Mouse (Mus musculus) erythroblast, adult 5-6 weeks (primary cell): ENCODE data around the gene Hexdc. TPM values are rescaled to one million over a fixed set of nuclear protein-coding genes. Genes with fewer than 3 reads are reported as not detected.

Experiments
- total RNA-seq, 2 experiments: library from RNA; stranded (forward) in 1 of 2; stranded (reverse) in 1 of 2; fragments of 150-400 nt in 1 of 2; fragments of 200-764, 138-1000 nt in 1 of 2; gene quantifications; 2 replicates each; pipeline versions ENCODE4 v1.2.3 to v1.2.4; 2015 to 2017; ENCODE audit warnings: low replicate concordance in 2 of 2

Hexdc gene
- total RNA-seq, 2 experiments from 2014 or later: 0.51 to 6.9 TPM

Other genes starting within 250 kb of the Hexdc start
- 70.3 and 83.2 TPM in 2 replicates for gene Csnk1d, start 213.1 kb upstream of the Hexdc start, total RNA-seq (2015; ENCODE audit: low replicate concordance)
- 121 and 148 TPM in 2 replicates for gene Csnk1d, start 213.1 kb upstream of the Hexdc start, total RNA-seq (2017; ENCODE audit: low replicate concordance)
- 5.9 TPM in 1 of 2 replicates, not detected in the other for gene Cd7, start 165.0 kb upstream of the Hexdc start, total RNA-seq (2015; ENCODE audit: low replicate concordance)
- 4.8 TPM in 1 of 2 replicates, not detected in the other for gene Cd7, start 165.0 kb upstream of the Hexdc start, total RNA-seq (2017; ENCODE audit: low replicate concordance)
- gene Sectm1b, start 140.9 kb upstream of the Hexdc start, total RNA-seq (2015; ENCODE audit: low replicate concordance): not detected in 2 replicates
- gene Sectm1b, start 140.9 kb upstream of the Hexdc start, total RNA-seq (2017; ENCODE audit: low replicate concordance): not detected in 2 replicates
- gene Sectm1a, start 123.2 kb upstream of the Hexdc start, total RNA-seq (2015; ENCODE audit: low replicate concordance): not detected in 2 replicates
- gene Sectm1a, start 123.2 kb upstream of the Hexdc start, total RNA-seq (2017; ENCODE audit: low replicate concordance): not detected in 2 replicates
- gene Tex19.2, start 85.8 kb upstream of the Hexdc start, total RNA-seq (2015; ENCODE audit: low replicate concordance): not detected in 2 replicates
- not detected in 2 replicates for gene Tex19.2, start 85.8 kb upstream of the Hexdc start, total RNA-seq (2017; ENCODE audit: low replicate concordance)
- gene Tex19.1, start 58.3 kb upstream of the Hexdc start, total RNA-seq (2015; ENCODE audit: low replicate concordance): not detected in 2 replicates
- gene Tex19.1, start 58.3 kb upstream of the Hexdc start, total RNA-seq (2017; ENCODE audit: low replicate concordance): not detected in 2 replicates
- not detected in 2 replicates for gene Uts2r, start 44.2 kb upstream of the Hexdc start, total RNA-seq (2015; ENCODE audit: low replicate concordance)
- gene Uts2r, start 44.2 kb upstream of the Hexdc start, total RNA-seq (2017; ENCODE audit: low replicate concordance): not detected in 2 replicates
- 0.77 and 1.0 TPM in 2 replicates for gene Ogfod3, start 278 bp downstream of the Hexdc start, total RNA-seq (2015; ENCODE audit: low replicate concordance)
- 2.6 TPM in 2 replicates for gene Ogfod3, start 278 bp downstream of the Hexdc start, total RNA-seq (2017; ENCODE audit: low replicate concordance)
- gene Cybc1, start 24.9 kb downstream of the Hexdc start, total RNA-seq (2015; ENCODE audit: low replicate concordance): 4.6 and 24.7 TPM in 2 replicates
- 16.6 and 16.9 TPM in 2 replicates for gene Cybc1, start 24.9 kb downstream of the Hexdc start, total RNA-seq (2017; ENCODE audit: low replicate concordance)
- 145 and 154 TPM in 2 replicates for gene Narf, start 32.8 kb downstream of the Hexdc start, total RNA-seq (2015; ENCODE audit: low replicate concordance)
- gene Narf, start 32.8 kb downstream of the Hexdc start, total RNA-seq (2017; ENCODE audit: low replicate concordance): 264 and 277 TPM in 2 replicates
- gene Foxk2, start 55.6 kb downstream of the Hexdc start, total RNA-seq (2015; ENCODE audit: low replicate concordance): 6.1 and 13.4 TPM in 2 replicates
- gene Foxk2, start 55.6 kb downstream of the Hexdc start, total RNA-seq (2017; ENCODE audit: low replicate concordance): 7.1 and 7.2 TPM in 2 replicates
- gene Wdr45b, start 150.0 kb downstream of the Hexdc start, total RNA-seq (2015; ENCODE audit: low replicate concordance): 10.6 and 14.4 TPM in 2 replicates
- gene Wdr45b, start 150.0 kb downstream of the Hexdc start, total RNA-seq (2017; ENCODE audit: low replicate concordance): 19.2 and 22.6 TPM in 2 replicates
- gene Rab40b, start 183.8 kb downstream of the Hexdc start, total RNA-seq (2015; ENCODE audit: low replicate concordance): not detected in 2 replicates
- gene Rab40b, start 183.8 kb downstream of the Hexdc start, total RNA-seq (2017; ENCODE audit: low replicate concordance): not detected in 2 replicates
- 76.1 and 78.2 TPM in 2 replicates for gene Fn3krp, start 217.0 kb downstream of the Hexdc start, total RNA-seq (2015; ENCODE audit: low replicate concordance)
- 150 and 165 TPM in 2 replicates for gene Fn3krp, start 217.0 kb downstream of the Hexdc start, total RNA-seq (2017; ENCODE audit: low replicate concordance)
- 159 and 182 TPM in 2 replicates for gene Fn3k, start 230.5 kb downstream of the Hexdc start, total RNA-seq (2015; ENCODE audit: low replicate concordance)
- 220 and 265 TPM in 2 replicates for gene Fn3k, start 230.5 kb downstream of the Hexdc start, total RNA-seq (2017; ENCODE audit: low replicate concordance)
- 67.3 and 91.8 TPM in 2 replicates for gene Tbcd, start 247.5 kb downstream of the Hexdc start, total RNA-seq (2015; ENCODE audit: low replicate concordance)
- 76.7 and 101 TPM in 2 replicates for gene Tbcd, start 247.5 kb downstream of the Hexdc start, total RNA-seq (2017; ENCODE audit: low replicate concordance)